Mouse (Mus musculus): ENCODE measurements around the gene Mfsd14a. TPM values are rescaled to one million over a fixed set of nuclear protein-coding genes. Genes with fewer than 3 reads are reported as not detected.
"Not testable (repeated sequence)": the region's sequence is repeated elsewhere in the genome, so short reads cannot be mapped to it uniquely, and the experiment has no call there.

Mfsd14a gene
- total RNA-seq, 2 experiments from 2014 or later = 55.8 to 56.3 TPM

DNA sequence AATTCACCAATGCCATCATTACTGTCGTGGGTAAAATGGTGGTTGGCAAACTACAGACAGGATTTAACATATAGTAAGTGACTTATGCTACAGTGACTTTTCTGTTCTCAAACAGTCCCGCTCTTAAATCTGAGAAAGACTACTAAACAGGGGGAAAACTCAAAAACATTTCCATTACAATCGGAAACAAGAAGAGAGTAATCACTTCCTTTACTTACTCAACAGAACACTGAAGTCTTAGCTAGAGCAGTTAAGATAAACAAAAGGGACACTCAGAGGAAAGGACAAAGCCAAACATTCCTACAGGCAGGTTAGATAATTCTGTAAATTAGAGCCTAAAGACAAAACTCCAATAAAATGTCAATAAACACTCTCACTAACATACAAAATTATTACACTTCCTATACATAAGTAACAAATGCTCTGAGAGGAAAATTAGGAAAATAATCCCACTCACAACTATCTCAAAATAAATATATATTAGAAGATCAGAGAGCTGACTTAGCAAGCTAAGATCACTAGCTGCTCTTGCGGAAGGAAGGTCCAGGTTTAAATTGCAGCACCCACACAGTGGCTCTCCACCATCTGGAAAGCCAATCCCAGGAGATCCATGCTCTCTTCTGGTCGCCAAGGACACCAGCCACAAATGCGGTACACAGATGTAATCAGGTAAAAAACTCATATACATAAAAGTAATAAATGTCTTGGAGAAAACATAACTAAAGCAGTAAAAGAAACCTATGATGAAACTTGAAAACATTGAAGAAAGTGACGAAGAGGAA lies 6.1 kb downstream of the Mfsd14a start:
- intact Hi-C loops (cut with DNase I) = no loop called here
- no peak for DNase-seq (ENCODE audit: extremely low spot score in 1 of 2, low spot score in 2 of 2)

DNA sequence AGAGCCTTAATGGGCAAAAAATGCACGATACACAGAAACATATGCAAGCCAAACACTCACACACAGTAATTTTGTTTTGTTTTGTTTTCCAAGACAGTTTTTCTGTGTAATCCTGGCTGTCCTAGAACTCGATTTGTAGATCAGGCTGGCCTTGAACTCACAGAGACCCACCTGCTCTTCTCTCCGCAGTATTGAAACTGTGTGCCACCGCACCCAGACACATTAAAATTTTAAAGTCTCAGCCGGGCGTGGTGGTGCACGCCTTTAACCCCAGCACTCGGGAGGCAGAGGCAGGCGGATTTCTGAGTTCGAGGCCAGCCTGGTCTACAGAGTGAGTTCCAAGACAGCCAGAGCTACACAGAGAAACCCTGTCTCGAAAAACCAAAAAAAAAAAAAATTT lies 8.4 kb downstream of the Mfsd14a start:
- intact Hi-C loops (cut with DNase I); DNase-seq (ENCODE audit: extremely low spot score in 1 of 2, low spot score in 2 of 2): not testable (repeated sequence)

DNA sequence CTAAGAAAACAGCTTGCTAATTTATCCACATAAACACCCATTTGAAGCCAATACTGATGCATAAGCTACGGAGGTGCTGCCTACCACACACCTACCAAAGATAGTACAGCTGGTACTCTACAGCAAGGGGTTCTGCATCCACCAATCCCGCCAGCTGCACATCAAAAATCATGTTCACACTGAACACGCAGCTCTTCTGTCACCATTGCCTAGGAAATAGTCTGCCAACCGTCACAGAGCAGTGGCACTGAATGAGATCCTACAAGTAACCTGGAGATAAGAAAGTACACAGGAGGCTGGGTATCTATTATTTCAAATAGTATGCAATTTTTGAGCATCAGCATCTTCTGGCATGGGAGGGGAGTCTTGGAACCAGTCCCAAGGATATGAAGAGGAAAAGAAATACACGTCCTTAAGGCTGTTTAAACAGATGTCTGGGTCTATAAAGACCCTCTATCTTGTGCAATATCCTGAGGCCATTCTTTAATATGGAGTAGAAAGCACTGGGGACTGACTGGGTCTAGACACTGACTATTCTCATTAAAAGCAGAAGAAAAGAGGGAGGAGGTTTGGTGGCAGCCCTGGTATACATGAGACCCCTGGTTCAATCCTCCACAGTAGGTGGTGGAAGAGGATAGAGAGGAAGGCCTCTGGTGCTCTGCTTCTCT lies 9.1 kb downstream of the Mfsd14a start:
- intact Hi-C loops (cut with DNase I) = no loop called here
- no peak for DNase-seq (ENCODE audit: extremely low spot score in 1 of 2, low spot score in 2 of 2)

DNA sequence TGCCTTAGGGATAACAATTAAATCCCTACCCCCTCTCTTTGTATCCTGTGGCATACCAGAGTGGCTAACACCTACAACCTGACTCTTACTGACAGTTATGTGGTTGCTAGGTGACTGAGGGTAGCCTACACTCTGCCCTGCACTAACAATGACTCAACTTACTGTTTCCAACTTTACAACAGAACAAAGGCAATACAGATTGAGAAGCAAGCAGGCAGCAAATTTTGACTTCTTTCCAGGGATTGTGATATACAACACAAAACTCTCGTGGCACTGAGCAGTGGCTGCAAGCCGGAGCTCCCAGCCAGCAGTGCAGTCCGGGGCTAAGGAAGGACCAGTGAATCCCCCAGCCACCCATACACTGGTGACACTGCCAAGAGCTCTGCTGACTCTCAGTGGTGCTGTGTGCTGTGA lies 10.4 kb downstream of the Mfsd14a start:
- DNase-seq (ENCODE audit: extremely low spot score in 1 of 2, low spot score in 2 of 2) = no peak
- intact Hi-C loops (cut with DNase I) = no loop called here

DNA sequence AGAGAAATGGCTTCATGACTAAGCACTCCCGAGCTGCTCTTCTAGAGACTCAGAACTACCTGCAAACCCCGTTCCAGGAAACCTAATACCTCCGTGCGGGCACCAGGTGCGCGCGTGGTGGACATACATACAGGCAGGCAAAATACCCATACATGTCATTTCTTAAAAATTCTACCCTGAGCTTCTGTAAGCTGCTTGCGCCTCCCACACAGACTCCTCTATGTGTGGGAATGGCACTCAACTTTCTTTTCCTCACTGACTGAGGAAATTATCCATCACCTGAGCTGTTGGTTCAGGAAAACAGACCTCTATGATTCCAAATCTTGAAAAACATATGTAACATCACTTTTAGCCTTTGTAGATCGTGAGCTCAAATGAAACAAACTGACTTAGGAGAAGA lies 11.8 kb downstream of the Mfsd14a start:
- intact Hi-C loops (cut with DNase I) = no loop called here
- DNase-seq (ENCODE audit: extremely low spot score in 1 of 2, low spot score in 2 of 2) = no peak

DNA sequence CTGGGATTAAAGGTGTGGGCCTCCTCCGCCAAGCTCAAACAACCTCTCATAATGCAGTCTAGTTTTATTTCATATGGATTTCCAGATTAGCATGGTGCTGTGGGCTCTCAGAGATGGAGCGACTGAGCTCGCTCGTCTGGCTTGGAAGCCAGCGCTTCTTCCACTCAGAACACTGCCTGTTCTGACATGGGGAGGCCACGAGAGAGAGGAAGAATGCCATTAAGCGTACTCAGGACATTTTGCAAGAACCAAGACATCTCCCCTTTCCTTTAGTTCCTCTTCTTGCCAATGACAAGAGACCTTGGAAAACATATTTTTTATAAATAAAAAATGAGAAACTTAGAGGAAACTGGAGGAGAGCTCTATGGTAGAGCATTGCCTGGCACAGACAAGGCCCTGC lies 13.7 kb downstream of the Mfsd14a start:
- intact Hi-C loops (cut with DNase I) = no loop called here
- DNase-seq (ENCODE audit: extremely low spot score in 1 of 2, low spot score in 2 of 2) = no peak

DNA sequence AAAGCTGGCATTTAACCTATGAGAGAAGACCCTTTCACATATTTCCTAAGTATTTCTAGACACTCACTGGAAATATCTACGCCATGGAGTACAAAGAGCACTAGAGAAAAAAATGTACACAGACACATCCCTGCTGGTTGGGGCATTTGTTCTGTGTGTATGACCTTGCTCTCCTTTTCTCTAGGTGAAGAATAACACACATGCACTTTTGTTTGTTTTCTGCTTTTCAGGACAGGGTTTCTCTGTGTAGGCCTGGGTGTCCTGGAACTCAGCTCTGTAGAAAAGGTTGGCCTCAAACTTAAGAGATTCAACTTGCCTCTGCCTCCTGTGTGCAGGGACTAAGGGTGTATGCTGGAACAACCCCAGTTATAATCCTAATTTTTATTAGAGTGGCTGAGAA lies 16.1 kb downstream of the Mfsd14a start:
- DNase-seq (ENCODE audit: extremely low spot score in 1 of 2, low spot score in 2 of 2) = no peak
- intact Hi-C loops (cut with DNase I) = no loop called here

DNA sequence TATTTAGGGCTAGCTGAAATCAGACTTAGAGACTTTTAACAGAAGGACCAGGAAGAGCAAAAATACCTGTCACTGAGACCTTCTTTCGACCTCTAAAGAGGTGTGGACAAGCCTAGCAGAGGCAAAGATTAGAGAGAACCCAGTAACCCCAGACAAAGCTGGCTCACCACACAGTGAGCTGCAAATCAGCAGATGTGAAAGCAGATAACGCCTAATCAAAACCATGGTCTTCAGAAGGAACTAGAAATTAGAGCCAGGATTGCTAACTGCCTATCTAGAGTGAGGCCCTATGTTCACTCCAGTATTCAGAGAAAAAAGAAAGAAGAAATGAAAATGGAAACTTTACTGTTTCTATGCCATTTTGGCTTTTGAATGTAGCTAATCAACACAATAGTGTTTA lies 20.1 kb downstream of the Mfsd14a start:
- DNase-seq (ENCODE audit: extremely low spot score in 1 of 2, low spot score in 2 of 2) = no peak
- intact Hi-C loops (cut with DNase I) = no loop called here

DNA sequence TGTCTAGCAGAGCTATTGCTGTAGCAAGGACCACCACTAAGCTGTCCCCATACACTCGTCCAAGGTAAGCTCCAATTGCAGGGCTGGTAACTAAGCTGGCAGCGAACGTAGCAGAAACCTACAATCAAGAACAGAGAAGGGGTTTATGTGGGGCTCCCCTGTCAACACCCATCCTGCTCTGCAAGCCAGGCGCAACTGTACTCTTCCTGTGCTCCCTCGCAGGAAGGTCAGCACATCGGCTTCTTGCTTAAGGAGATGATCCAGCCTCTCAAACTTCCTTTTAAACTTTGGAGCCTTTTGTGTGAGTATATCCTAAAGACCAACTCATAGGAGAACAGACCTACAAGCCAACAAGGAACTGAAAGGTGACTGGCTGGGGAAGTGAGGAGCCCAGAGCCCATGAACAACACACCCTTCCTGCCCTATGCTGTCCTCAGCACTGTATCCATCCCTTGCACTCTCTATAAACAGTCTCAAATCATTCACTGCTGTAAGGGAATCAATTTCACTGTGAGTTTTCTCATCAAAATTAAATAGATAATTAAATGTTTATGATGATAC lies 20.6 kb downstream of the Mfsd14a start:
- DNase-seq (ENCODE audit: extremely low spot score in 1 of 2, low spot score in 2 of 2) = no peak
- intact Hi-C loops (cut with DNase I) = no loop called here

DNA sequence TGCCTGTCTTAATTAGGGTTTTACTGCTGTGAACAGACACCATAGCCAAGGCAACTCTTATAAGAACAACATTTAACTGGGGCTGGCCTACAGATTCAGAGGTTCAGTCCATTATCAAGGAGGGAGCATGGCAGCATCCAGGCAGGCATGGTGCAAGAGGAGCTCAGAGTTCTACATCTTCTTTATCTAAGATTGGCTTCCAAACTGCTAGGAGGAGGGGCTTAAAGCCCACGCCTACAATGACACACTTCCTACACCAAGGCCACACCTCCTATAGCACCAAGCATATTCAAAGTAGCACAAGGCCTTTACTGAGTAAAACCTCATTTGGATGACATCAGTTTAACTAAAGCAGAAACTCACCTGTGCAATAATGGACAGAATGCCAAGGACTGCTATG lies 22.5 kb downstream of the Mfsd14a start:
- DNase-seq (ENCODE audit: extremely low spot score in 1 of 2, low spot score in 2 of 2) = no peak
- intact Hi-C loops (cut with DNase I) = no loop called here

DNA sequence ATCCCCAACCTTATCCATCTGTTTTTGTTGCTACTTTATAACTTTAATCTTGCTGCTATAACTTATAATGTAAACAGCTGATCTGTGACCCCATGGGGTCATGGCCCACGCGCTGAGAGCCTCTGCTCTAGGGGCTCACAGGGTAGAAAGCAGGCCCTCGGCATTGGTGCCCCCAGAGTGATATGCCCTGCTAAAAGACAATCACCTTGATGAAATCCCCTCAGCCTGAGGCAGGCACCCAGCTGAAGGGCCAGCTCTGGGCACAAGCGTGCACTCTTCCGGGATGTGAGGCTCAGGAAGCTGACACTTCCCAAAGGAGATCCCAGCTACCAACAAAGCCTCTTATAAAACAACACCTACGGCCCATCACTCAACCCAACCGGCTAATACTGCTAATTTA lies 23.9 kb downstream of the Mfsd14a start:
- intact Hi-C loops (cut with DNase I) = loop anchor here (5.0 kb wide), 1 partner anchor 131 kb away; the partner anchor contains the start of gene Rtca
- no peak for DNase-seq (ENCODE audit: extremely low spot score in 1 of 2, low spot score in 2 of 2)

DNA sequence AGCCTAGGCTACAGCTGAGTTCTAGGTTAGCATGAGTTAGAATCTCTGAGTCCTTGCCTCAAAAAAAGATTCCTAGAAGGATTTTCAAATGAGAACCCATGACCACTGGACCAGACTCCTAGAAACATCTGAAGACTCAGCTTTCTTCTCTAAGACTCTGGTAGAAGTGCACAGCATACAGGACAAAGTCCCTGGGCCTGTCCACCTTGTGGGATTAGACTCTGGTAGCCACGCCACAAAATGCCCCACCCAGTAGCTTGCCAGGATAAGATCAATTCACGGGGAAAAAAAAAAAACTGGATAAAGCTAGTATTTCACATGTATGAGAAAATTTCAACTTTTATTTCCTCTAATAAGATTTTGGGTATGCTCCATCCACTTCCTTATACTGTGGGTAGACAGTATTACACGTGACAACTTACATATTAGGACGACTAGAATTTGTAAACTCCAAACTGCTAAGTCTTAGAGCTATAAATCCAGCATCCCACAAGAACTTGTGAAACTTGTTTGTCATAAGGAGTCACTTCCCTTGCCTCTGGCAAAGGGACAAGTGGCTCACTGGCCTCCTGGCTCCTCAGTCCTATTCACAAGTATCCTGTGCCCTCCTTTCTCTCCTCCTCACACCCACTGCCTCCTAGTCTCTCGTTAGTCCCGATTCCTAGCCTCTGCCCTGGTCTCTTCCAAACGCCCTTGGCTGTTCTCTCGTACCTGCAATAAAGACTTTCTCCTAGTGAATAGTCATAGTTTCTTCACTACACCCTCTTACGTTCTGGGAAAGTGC lies 24.6 kb downstream of the Mfsd14a start:
- intact Hi-C loops (cut with DNase I) = loop anchor here (5.0 kb wide), 1 partner anchor 131 kb away; the partner anchor contains the start of gene Rtca
- DNase-seq (ENCODE audit: extremely low spot score in 1 of 2, low spot score in 2 of 2) = no peak

DNA sequence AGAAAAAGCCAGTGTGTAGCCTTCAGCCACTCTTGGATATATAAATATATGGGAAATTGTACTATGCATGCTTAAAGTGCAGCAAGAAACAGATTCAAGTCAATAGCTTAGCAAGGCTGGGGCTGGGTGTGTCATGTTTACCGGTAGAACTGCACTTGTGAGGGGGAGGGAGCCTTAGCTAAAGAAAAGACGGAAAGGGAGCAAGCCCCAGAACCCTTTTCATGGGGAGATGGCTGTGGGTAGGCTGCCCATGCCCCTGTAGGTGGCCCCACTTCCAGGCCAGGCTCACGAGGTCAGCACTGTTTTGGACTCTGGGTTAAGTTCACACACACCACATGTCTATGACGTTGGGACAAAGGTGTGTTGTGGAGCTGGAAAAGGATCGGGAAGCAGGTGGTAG lies 26.7 kb downstream of the Mfsd14a start:
- DNase-seq (ENCODE audit: extremely low spot score in 1 of 2, low spot score in 2 of 2) = no peak
- intact Hi-C loops (cut with DNase I) = loop anchor here (5.0 kb wide), 1 partner anchor 128 kb away; the partner anchor contains the start of gene Rtca

DNA sequence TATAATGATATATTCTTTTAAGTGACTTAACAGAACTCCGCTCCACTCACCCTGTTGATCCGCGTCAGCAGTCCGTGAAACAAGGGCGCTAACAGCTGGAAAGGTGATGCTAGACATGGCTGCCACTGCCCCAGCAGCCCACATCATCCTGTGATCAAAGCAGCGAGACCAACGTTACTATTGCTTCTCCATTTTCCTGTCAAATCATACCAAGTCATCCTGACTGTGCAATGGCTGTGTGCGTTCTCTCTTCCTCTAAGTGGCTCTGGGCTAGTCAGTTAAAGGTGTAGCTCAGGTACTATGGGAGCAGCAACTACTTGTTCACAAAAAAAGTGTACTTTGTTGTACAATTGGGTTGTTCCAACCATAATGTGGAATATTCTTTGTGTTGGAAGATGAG lies 27.6 kb downstream of the Mfsd14a start:
- intact Hi-C loops (cut with DNase I) = loop anchor here (5.0 kb wide), 1 partner anchor 128 kb away; the partner anchor contains the start of gene Rtca
- DNase-seq (ENCODE audit: extremely low spot score in 1 of 2, low spot score in 2 of 2) = no peak

DNA sequence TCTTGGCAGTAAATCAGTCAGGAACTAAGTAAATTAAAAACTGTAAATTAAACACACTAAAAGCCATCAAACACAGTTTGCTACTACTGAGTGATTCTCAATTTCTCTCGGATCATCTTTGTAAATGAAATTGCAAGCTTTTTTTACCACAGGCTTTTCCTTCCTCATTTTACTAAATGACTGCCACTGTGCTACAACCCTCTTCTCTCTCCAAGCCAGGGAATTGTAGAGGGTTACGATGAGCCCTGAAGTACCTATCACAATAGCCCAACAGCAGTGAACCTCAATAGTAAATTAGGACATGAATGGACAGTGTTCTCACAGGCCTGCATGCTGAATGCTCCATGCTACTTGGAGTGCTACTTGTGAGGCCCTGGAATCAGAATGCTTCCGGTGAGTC lies 28.4 kb downstream of the Mfsd14a start:
- intact Hi-C loops (cut with DNase I) = no loop called here
- DNase-seq (ENCODE audit: extremely low spot score in 1 of 2, low spot score in 2 of 2) = no peak

DNA sequence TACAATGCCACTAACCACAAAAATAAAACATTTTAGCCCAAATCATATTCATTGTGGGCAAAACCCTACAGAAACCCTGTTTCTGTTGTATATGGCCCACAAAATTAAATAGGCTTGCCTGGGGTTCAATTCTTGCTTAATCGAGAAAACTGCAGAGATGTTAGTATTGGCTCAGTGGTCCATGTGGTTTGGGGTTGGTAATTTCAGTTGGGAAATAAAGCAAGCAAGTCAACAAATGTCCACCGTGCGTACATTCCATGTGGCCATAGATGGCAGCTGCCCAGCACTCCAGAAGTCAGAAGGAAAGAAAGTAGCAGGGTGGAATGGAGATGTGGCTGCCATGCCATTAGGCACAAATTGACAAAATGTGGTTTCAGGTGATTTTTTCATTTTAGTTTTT lies 29.5 kb downstream of the Mfsd14a start:
- DNase-seq (ENCODE audit: extremely low spot score in 1 of 2, low spot score in 2 of 2) = no peak
- intact Hi-C loops (cut with DNase I) = no loop called here

DNA sequence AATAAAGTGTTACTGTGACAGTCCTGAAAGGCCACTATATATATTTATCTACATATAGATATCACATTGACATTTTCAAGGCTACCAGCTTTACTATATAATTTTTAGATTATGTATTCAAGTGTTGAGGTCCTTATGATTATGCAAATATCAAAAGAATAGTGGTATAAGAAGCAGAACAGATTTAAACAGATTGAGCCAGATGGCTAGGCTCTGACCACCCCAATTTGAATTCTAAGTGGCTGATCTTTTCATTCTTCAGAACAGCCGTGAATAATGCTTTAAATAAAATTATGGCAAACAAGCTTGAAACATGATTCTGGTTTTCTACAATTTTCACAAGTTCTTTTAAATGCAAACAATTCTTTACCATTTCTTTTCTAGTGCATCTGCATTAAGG lies 31.0 kb downstream of the Mfsd14a start:
- no peak for DNase-seq (ENCODE audit: extremely low spot score in 1 of 2, low spot score in 2 of 2)
- intact Hi-C loops (cut with DNase I) = no loop called here

DNA sequence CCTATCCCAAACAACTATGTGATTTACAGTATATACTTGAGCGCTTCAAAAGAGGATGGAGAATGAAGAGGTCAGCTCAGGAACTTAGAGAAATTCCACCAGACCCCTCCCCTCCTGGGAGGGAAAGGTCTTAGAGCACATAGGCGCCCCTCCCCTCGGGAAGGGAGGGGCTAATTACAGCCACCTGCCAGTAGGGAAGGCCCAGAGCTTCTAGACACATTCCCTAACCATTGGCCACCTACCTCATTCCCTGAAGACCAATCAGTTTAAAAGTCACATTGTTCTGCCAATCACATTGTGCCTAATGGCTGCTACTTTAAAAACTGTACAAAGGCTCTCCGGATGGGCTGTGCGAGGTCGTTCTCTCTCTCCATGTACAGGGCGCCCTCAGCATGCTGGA lies 39.8 kb downstream of the Mfsd14a start:
- DNase-seq (ENCODE audit: extremely low spot score in 1 of 2, low spot score in 2 of 2) = no peak
- intact Hi-C loops (cut with DNase I) = no loop called here

DNA sequence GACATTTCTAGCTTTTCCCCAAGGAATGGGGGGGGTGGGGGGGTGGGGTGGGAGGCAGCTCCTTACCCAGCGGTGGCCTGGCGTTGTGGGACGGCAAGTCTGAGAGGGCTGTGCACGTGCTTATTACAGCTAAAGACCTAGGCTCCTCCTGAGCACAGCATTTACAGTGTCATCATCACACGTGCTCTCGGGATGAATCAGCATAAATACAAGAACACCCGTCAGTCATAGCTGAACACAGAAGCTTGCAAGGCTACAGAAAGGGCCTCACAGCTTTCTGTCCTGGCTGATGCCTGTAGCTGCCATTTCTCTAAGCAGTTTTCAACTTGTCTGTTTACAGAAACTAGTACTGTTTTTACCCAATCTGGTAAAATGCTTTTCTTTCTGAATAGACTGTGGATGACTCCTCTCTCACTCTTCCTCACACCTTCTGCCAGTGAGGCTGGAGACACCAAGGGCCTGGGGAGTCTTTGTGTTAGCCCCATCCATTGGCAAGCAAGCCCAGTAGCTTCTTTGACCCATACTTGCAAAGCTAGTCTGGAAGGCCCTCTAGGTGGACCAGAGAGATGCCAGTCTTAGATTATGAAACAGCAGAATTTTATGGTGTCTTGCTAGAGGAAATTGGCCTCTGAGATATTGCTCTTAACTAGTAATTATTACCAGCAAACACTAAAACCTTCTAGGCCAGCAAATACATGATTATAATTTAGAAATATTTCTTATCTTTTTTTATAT lies 41.7 kb downstream of the Mfsd14a start:
- no peak for DNase-seq (ENCODE audit: extremely low spot score in 1 of 2, low spot score in 2 of 2)
- intact Hi-C loops (cut with DNase I) = no loop called here
